Mouse (Mus musculus): ENCODE data around the gene Gpr146. TPM values are rescaled to one million over a fixed set of nuclear protein-coding genes. Genes with fewer than 3 reads are reported as not detected.
A peak's percentile ranks its signal among the peaks of the same experiment; 100 is the strongest.

Gene Gpr146
- polyA plus RNA-seq, 2 experiments: 1.9 to 2.3 TPM

DNA sequence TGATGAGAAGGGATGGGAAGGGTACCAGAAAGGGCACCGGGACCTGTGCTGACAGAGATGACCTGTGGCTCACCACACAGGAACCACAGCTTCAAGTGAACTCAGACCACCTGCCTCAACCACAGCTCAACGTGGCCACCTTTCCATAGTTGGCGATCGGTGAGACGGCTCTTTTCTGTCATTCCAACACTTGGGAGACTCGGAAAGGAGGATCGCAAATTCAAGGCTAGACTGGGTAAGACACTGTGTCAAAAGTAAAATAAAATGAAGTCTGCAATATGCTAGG is 717 bp downstream of the Gpr146 start:
- WGBS: 90% methylated on average over 7 of the region's 7 CpGs
- no peak overlapping the region for H3K4me2 ChIP-seq (replicated peaks; ENCODE audit: low read depth, low read length, severe bottlenecking)
- no peak overlapping the region for H3K27ac ChIP-seq (replicated peaks; ENCODE audit: low read depth, low read length)

GRCm38 (mm10) chr5:139378986-139379629 is 1.6 kb downstream of the Gpr146 start:
- Histone ChIP-seq H3K27ac (replicated peaks; ENCODE audit: low read depth, low read length) (0 out of 2 replicates have a peak overlapping the region, but pooled peaks have one; percentile 26), H3K4me2 (replicated peaks; ENCODE audit: low read depth, low read length, severe bottlenecking) (0 out of 2 replicates have a peak overlapping the region, but pooled peaks have one; percentile 10), H3K4me3 (replicated peaks; ENCODE audit: low read length) (no peak overlapping the region), H3K9me3 (ENCODE audit: control insufficient read depth, low read length) (no peaks in the 10 kb centered on the region), H3K9ac (ENCODE audit: low read depth, low read length, severe bottlenecking) (no peak overlapping the region), H3K4me1 (ENCODE audit: control insufficient read depth, insufficient read depth, low read length) (peaks cover 33% of the 10 kb centered on the region), H3K36me3 (ENCODE audit: control insufficient read depth, insufficient read depth, low read length) (no peaks in the 10 kb centered on the region), H3K27me3 (ENCODE audit: control insufficient read depth, insufficient read depth, low read length) (no peaks in the 10 kb centered on the region)
- WGBS: 49% methylated on average over 20 of the region's 21 CpGs
- ATAC-seq (ENCODE audit: low FRiP score, low read depth) (no peak), DNase-seq (ENCODE audit: low spot score) (no peak)
- TF ChIP-seq POLR2A (IDR thresholded peaks at IDR 0.05; ENCODE audit: borderline replicate concordance, extremely low read depth, insufficient read depth, insufficient read length): no peak

More for the DNA sequence above, 717 bp downstream of the Gpr146 start:
- no peaks in the 10 kb centered on the region for H3K9me3 ChIP-seq (ENCODE audit: control insufficient read depth, low read length)
- no peak overlapping the region for H3K9ac ChIP-seq (ENCODE audit: low read depth, low read length, severe bottlenecking)
- TF ChIP-seq POLR2A (IDR thresholded peaks at IDR 0.05; ENCODE audit: borderline replicate concordance, extremely low read depth, insufficient read depth, insufficient read length): no peak
- DNase-seq (ENCODE audit: low spot score) (no peak), ATAC-seq (ENCODE audit: low FRiP score, low read depth) (no peak)
- no peak overlapping the region for H3K4me3 ChIP-seq (replicated peaks; ENCODE audit: low read length)
- H3K36me3 ChIP-seq (ENCODE audit: control insufficient read depth, insufficient read depth, low read length): no peaks in the 10 kb centered on the region
- H3K27me3 ChIP-seq (ENCODE audit: control insufficient read depth, insufficient read depth, low read length): no peaks in the 10 kb centered on the region
- H3K4me1 ChIP-seq (ENCODE audit: control insufficient read depth, insufficient read depth, low read length): peaks cover 33% of the 10 kb centered on the region

DNA sequence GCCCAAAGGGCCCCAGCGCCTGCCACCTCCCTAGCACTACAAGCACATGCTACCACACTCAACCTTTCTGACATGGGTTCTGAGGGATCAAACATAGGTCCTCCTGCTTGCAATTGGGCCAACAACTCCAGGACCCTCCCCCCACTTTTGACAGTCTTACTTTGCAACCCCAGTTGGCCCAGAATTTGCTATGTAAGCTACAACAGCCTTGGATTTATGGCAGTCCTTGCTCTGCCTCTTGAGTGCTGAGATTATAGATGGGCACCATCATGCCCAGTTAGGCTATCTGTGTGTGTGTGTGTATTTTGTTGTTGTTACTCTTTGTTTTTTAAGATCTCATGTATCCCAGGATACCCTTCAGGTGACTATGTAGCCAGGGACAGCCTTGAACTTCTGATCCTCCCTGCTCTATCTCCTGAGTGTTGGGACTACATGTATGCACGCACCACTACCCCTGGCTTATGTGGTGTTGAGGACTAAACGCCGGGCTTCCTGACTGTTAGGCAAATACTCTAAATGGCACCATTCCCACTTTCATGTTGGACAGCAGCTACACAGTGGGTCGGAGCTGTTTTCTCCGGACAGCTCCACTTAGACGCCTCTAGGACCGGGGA is 2.4 kb downstream of the Gpr146 start:
- ATAC-seq (ENCODE audit: low FRiP score, low read depth) (no peak), DNase-seq (ENCODE audit: low spot score) (no peak)
- Histone ChIP-seq H3K4me2 (replicated peaks; ENCODE audit: low read depth, low read length, severe bottlenecking) (peak overlapping the region; percentile 73), H3K4me1 (ENCODE audit: control insufficient read depth, insufficient read depth, low read length) (peaks cover 33% of the 10 kb centered on the region), H3K36me3 (ENCODE audit: control insufficient read depth, insufficient read depth, low read length) (no peaks in the 10 kb centered on the region), H3K4me3 (replicated peaks; ENCODE audit: low read length) (peak overlapping the region; percentile 58), H3K27ac (replicated peaks; ENCODE audit: low read depth, low read length) (no peak overlapping the region), H3K9ac (ENCODE audit: low read depth, low read length, severe bottlenecking) (peak overlapping the region; percentile 60; the same call in 1 of the 2 replicates), H3K9me3 (ENCODE audit: control insufficient read depth, low read length) (no peaks in the 10 kb centered on the region), H3K27me3 (ENCODE audit: control insufficient read depth, insufficient read depth, low read length) (no peaks in the 10 kb centered on the region)
- no peak for TF ChIP-seq POLR2A (IDR thresholded peaks at IDR 0.05; ENCODE audit: borderline replicate concordance, extremely low read depth, insufficient read depth, insufficient read length)
- 23% methylated on average over 8 of the region's 8 CpGs for WGBS

DNA sequence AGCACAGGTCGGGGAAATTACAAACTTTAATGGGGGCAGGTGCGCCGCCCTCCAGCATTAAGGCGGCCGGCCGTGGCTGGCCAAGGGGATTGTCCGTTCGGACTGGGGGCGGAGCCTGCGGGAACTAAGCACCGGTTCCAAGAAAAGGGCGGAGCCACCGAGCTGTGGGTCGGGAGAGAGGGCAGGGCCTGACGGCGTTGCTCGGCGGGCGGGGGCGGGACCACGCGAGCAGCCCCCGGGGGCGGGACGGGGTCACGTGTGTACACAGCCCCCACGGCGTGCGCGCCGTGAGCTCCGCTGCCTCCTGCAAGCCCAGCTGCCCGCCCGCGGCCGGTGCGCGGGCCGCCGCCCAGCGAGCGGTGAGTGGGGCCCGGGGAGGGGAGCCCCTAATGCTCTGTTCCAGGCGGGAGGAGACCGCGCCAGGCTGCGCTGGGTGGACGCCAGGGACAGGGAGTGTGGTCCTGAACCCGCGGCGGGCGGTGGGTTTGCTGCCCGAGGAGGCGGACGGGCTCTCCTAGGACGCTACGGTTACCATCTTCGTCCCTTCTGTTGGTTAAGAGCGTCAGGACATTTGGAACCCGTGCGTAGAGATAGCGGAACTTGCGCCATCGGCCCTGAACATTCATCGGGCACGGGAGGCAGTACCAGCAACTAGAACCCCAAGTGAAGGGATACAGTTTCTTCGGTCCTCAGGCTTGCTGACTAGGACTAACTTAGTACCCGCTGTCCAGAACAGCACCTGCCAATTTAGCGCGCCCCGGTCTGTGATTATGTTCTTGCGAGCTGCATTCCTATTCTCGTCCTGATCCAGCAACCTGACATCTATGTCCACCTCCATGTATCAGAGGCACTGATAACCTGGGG is 3.1 kb downstream of the Gpr146 start:
- Histone ChIP-seq H3K4me1 (ENCODE audit: control insufficient read depth, insufficient read depth, low read length) (peaks cover 33% of the 10 kb centered on the region), H3K27me3 (ENCODE audit: control insufficient read depth, insufficient read depth, low read length) (no peaks in the 10 kb centered on the region), H3K4me2 (replicated peaks; ENCODE audit: low read depth, low read length, severe bottlenecking) (peak overlapping the region; percentile 73), H3K4me3 (replicated peaks; ENCODE audit: low read length) (peak overlapping the region; percentile 58), H3K36me3 (ENCODE audit: control insufficient read depth, insufficient read depth, low read length) (no peaks in the 10 kb centered on the region), H3K9ac (ENCODE audit: low read depth, low read length, severe bottlenecking) (peak overlapping the region; percentile 60), H3K9me3 (ENCODE audit: control insufficient read depth, low read length) (no peaks in the 10 kb centered on the region), H3K27ac (replicated peaks; ENCODE audit: low read depth, low read length) (no peak overlapping the region)
- peak; percentile 91 for DNase-seq (ENCODE audit: low spot score)
- 1% methylated on average over 65 of the region's 73 CpGs for WGBS
- ATAC-seq (ENCODE audit: low FRiP score, low read depth): peak; percentile 89
- no peak for TF ChIP-seq POLR2A (IDR thresholded peaks at IDR 0.05; ENCODE audit: borderline replicate concordance, extremely low read depth, insufficient read depth, insufficient read length)

Measured in limb, embryonic 14.5 days (tissue).